Mouse (Mus musculus) forebrain, embryonic 16.5 days (tissue): Measurements from ENCODE around the gene Cyp2e1. TPM values are rescaled to one million over a fixed set of nuclear protein-coding genes. Genes with fewer than 3 reads are reported as not detected.

Source experiments
- ATAC-seq: fragments of 200-750 bp; cut with Nextera tagmentation; 2 replicates; pipeline ENCODE4 v1.8.0; 2017; ENCODE audit warnings: mild to moderate bottlenecking, moderate library complexity
- H3K27ac ChIP-seq: fragments of 300-500 bp; sonication (generic); 2 replicates; pipeline ENCODE4 v1.5.1; 2014; ENCODE audit warnings: low read length, control low read depth
- H3K27me3 ChIP-seq: fragments of 300-500 bp; sonication (generic); replicated peaks from 2 replicates; pipeline ENCODE4 v1.6.1; 2014; ENCODE audit warnings: low read length; ENCODE audit not compliant: control insufficient read depth, insufficient read depth
- H3K36me3 ChIP-seq: fragments of 300-500 bp; sonication (generic); 2 replicates; pipeline ENCODE4 v1.6.1; 2014; ENCODE audit not compliant: control insufficient read depth, insufficient read depth
- H3K4me1 ChIP-seq: fragments of 300-500 bp; sonication (generic); replicated peaks from 2 replicates; pipeline ENCODE4 v1.6.1; 2014; ENCODE audit warnings: low read length; ENCODE audit not compliant: control insufficient read depth, insufficient read depth
- H3K4me2 ChIP-seq: fragments of 300-500 bp; sonication (generic); 2 replicates; pipeline ENCODE4 v1.6.1; 2014; ENCODE audit warnings: mild to moderate bottlenecking, low read length, control low read depth
- H3K4me3 ChIP-seq: fragments of 300-500 bp; sonication (generic); replicated peaks from 2 replicates; pipeline ENCODE4 v1.5.1; 2014; ENCODE audit warnings: mild to moderate bottlenecking, low read length, control low read depth
- H3K9ac ChIP-seq: fragments of 300-500 bp; sonication (generic); replicated peaks from 2 replicates; pipeline ENCODE4 v1.6.1; 2014; ENCODE audit warnings: low read depth, low read length, control low read depth
- H3K9me3 ChIP-seq: fragments of 300-500 bp; sonication (generic); 2 replicates; pipeline ENCODE4 v1.6.1; 2016; ENCODE audit warnings: low read length; ENCODE audit not compliant: control insufficient read depth
- WGBS: fragments of 180-500 bp; shearing (Covaris S2); extraction: QIAGEN DNeasy Blood & Tissue Kit; methylation state at CpG from one replicate; pipeline ENCODE4 v1.1.7; 2014; 5-methylcytosine and 5-hydroxymethylcytosine counted together
- polyA plus RNA-seq: library from polyadenylated mRNA; unstranded; fragments of >200 nt; fragmentation: Nextera tagmentation; extraction: Ambion mirVana; gene quantifications from 2 replicates; pipeline ENCODE4 v1.2.1, GENCODE M21; 2015

Gene Cyp2e1
- polyA plus RNA-seq, 1 experiment from 2014 or later = not detected

GRCm38 (mm10) chr7:140822731-140823130 lies 59.2 kb downstream of the Cyp2e1 start:
- no peak overlapping the region for H3K9ac ChIP-seq
- H3K4me1 ChIP-seq = peaks cover 10% of the 10 kb centered on the region
- H3K9me3 ChIP-seq = no peaks in the 10 kb centered on the region
- no peak overlapping the region for H3K4me3 ChIP-seq
- H3K27ac ChIP-seq = no peak overlapping the region
- ATAC-seq = no peak
- H3K4me2 ChIP-seq = no peak overlapping the region
- 96% methylated on average over 4 of the region's 4 CpGs for WGBS
- H3K36me3 ChIP-seq = no peaks in the 10 kb centered on the region
- peaks cover 9% of the 10 kb centered on the region for H3K27me3 ChIP-seq

Other genes starting within 250 kb of the Cyp2e1 start
- gene Olfr538, start 195.9 kb upstream of the Cyp2e1 start, polyA plus RNA-seq = not detected in 2 replicates
- gene Olfr46, start 162.5 kb upstream of the Cyp2e1 start, polyA plus RNA-seq = 0.03 TPM in 1 of 2 replicates, not detected in the other
- gene Olfr61, start 134.8 kb upstream of the Cyp2e1 start, polyA plus RNA-seq = not detected in 2 replicates
- not detected in 2 replicates for gene Olfr53, start 117.3 kb upstream of the Cyp2e1 start, polyA plus RNA-seq
- not detected in 2 replicates for gene Olfr539, start 103.8 kb upstream of the Cyp2e1 start, polyA plus RNA-seq
- gene Olfr45, start 81.8 kb upstream of the Cyp2e1 start, polyA plus RNA-seq = not detected in 2 replicates
- gene Olfr541, start 66.5 kb upstream of the Cyp2e1 start, polyA plus RNA-seq = not detected in 2 replicates
- gene Syce1, start 24.1 kb downstream of the Cyp2e1 start, polyA plus RNA-seq = 0.34 and 0.40 TPM in 2 replicates
- gene Zfp941, start 58.4 kb downstream of the Cyp2e1 start, polyA plus RNA-seq = 9.5 and 15.3 TPM in 2 replicates
- gene Urah, start 71.3 kb downstream of the Cyp2e1 start, polyA plus RNA-seq = not detected in 2 replicates
- gene Scgb1c1, start 81.8 kb downstream of the Cyp2e1 start, polyA plus RNA-seq = 1.7 TPM in 1 of 2 replicates, not detected in the other
- not detected in 2 replicates for gene Odf3, start 84.1 kb downstream of the Cyp2e1 start, polyA plus RNA-seq
- gene Gm45785, start 92.6 kb downstream of the Cyp2e1 start, polyA plus RNA-seq = not detected in 2 replicates
- gene Ric8a, start 93.2 kb downstream of the Cyp2e1 start, polyA plus RNA-seq = 91.2 and 101 TPM in 2 replicates
- gene Bet1l, start 93.8 kb downstream of the Cyp2e1 start, polyA plus RNA-seq = 35.6 and 40.4 TPM in 2 replicates
- gene Psmd13, start 118.2 kb downstream of the Cyp2e1 start, polyA plus RNA-seq = 272 and 303 TPM in 2 replicates
- gene Sirt3, start 118.6 kb downstream of the Cyp2e1 start, polyA plus RNA-seq = 29.5 and 38.5 TPM in 2 replicates
- gene Cox8b, start 136.7 kb downstream of the Cyp2e1 start, polyA plus RNA-seq = not detected in 2 replicates
- 0.68 and 0.71 TPM in 2 replicates for gene Nlrp6, start 157.2 kb downstream of the Cyp2e1 start, polyA plus RNA-seq
- 8.9 and 10.1 TPM in 2 replicates for gene Pgghg, start 177.7 kb downstream of the Cyp2e1 start, polyA plus RNA-seq
- 0.38 and 2.1 TPM in 2 replicates for gene Ifitm5, start 186.6 kb downstream of the Cyp2e1 start, polyA plus RNA-seq
- gene Gm45717, start 192.2 kb downstream of the Cyp2e1 start, polyA plus RNA-seq = not detected in 2 replicates
- gene Ifitm2, start 192.2 kb downstream of the Cyp2e1 start, polyA plus RNA-seq = 126 and 150 TPM in 2 replicates
- 9.0 and 11.2 TPM in 2 replicates for gene Ifitm1, start 203.5 kb downstream of the Cyp2e1 start, polyA plus RNA-seq
- 21.0 and 26.1 TPM in 2 replicates for gene Ifitm3, start 247.0 kb downstream of the Cyp2e1 start, polyA plus RNA-seq